Mouse (Mus musculus): ENCODE data around the gene Gm14409. TPM values are rescaled to one million over a fixed set of nuclear protein-coding genes. Genes with fewer than 3 reads are reported as not detected.
"Not testable (repeated sequence)": the region's sequence is repeated elsewhere in the genome, so short reads cannot be mapped to it uniquely, and the experiment has no call there.

The Gm14409 gene
- not detected in 2 replicates for polyA plus RNA-seq (2015; fragmentation: Nextera tagmentation; extraction: Ambion mirVana)

GRCm38 (mm10) chr2:177266936-177267335 lies at the start of gene Gm14409:
Gene Gm14409, minus strand, starts transcription at chr2:177267036.
- H3K9ac ChIP-seq; H3K4me1 ChIP-seq (replicated peaks); ATAC-seq (ENCODE audit: low FRiP score, low read depth); H3K27ac ChIP-seq (replicated peaks); H3K27me3 ChIP-seq; H3K9me3 ChIP-seq; H3K36me3 ChIP-seq; H3K4me3 ChIP-seq; H3K4me2 ChIP-seq: not testable (repeated sequence)
- WGBS = no CpG with 5 or more reads among the region's 2 CpGs

GRCm38 (mm10) chr2:177309627-177310026 lies 42.8 kb upstream of the Gm14409 start:
- H3K4me2 ChIP-seq; ATAC-seq (ENCODE audit: low FRiP score, low read depth); H3K9me3 ChIP-seq; H3K4me1 ChIP-seq (replicated peaks); H3K9ac ChIP-seq; H3K4me3 ChIP-seq; H3K27me3 ChIP-seq; H3K36me3 ChIP-seq; H3K27ac ChIP-seq (replicated peaks): not testable (repeated sequence)
- 93% methylated on average over 4 of the region's 4 CpGs for WGBS

- no CpG with 5 or more reads among the region's 2 CpGs for WGBS
- H3K4me3 ChIP-seq; ATAC-seq (ENCODE audit: low FRiP score, low read depth); H3K9ac ChIP-seq; H3K4me2 ChIP-seq; H3K27ac ChIP-seq (replicated peaks); H3K36me3 ChIP-seq; H3K27me3 ChIP-seq; H3K9me3 ChIP-seq; H3K4me1 ChIP-seq (replicated peaks): not testable (repeated sequence)
Measured at GRCm38 (mm10) chr2:177304980-177305379, 38.1 kb upstream of the Gm14409 start.

- WGBS = 29% methylated on average over 3 of the region's 3 CpGs
- not testable (repeated sequence) for H3K36me3 ChIP-seq; H3K4me2 ChIP-seq; H3K27me3 ChIP-seq; H3K9me3 ChIP-seq; H3K27ac ChIP-seq (replicated peaks); H3K4me1 ChIP-seq (replicated peaks); ATAC-seq (ENCODE audit: low FRiP score, low read depth); H3K4me3 ChIP-seq; H3K9ac ChIP-seq
Measured at GRCm38 (mm10) chr2:177283701-177284100, 16.9 kb upstream of the Gm14409 start.

GRCm38 (mm10) chr2:177277754-177278153 lies 10.9 kb upstream of the Gm14409 start:
- not testable (repeated sequence) for H3K9ac ChIP-seq; H3K27me3 ChIP-seq; H3K4me2 ChIP-seq; ATAC-seq (ENCODE audit: low FRiP score, low read depth); H3K9me3 ChIP-seq; H3K4me3 ChIP-seq; H3K36me3 ChIP-seq; H3K4me1 ChIP-seq (replicated peaks); H3K27ac ChIP-seq (replicated peaks)
- WGBS = 84% methylated on average over 2 of the region's 2 CpGs

GRCm38 (mm10) chr2:177272237-177272636 lies 5.4 kb upstream of the Gm14409 start:
- H3K27me3 ChIP-seq; H3K4me3 ChIP-seq; H3K9ac ChIP-seq; H3K4me2 ChIP-seq; H3K4me1 ChIP-seq (replicated peaks); H3K9me3 ChIP-seq; H3K36me3 ChIP-seq; ATAC-seq (ENCODE audit: low FRiP score, low read depth); H3K27ac ChIP-seq (replicated peaks): not testable (repeated sequence)
- WGBS = 92% methylated on average over 2 of the region's 2 CpGs

- H3K9me3 ChIP-seq; H3K4me2 ChIP-seq; H3K27ac ChIP-seq (replicated peaks); H3K36me3 ChIP-seq; H3K9ac ChIP-seq; H3K4me3 ChIP-seq; H3K27me3 ChIP-seq; ATAC-seq (ENCODE audit: low FRiP score, low read depth); H3K4me1 ChIP-seq (replicated peaks): not testable (repeated sequence)
- WGBS = 93% methylated on average over 2 of the region's 2 CpGs
Measured at GRCm38 (mm10) chr2:177247449-177247848, 19.4 kb downstream of the Gm14409 start.

- H3K27ac ChIP-seq (replicated peaks); H3K9me3 ChIP-seq; H3K36me3 ChIP-seq; H3K4me1 ChIP-seq (replicated peaks); H3K4me2 ChIP-seq; H3K9ac ChIP-seq; H3K27me3 ChIP-seq; ATAC-seq (ENCODE audit: low FRiP score, low read depth); H3K4me3 ChIP-seq: not testable (repeated sequence)
- WGBS = 30% methylated on average over 2 of the region's 2 CpGs
Measured at GRCm38 (mm10) chr2:177230461-177230860, 36.4 kb downstream of the Gm14409 start.

Other genes with a start within 250 kb of the Gm14409 start
- gene Gm14401, start 192.7 kb downstream of the Gm14409 start, polyA plus RNA-seq (2015; fragmentation: Nextera tagmentation; extraction: Ambion mirVana) = not detected in 2 replicates
- 32.9 and 36.4 TPM in 2 replicates for gene Gm14410, start 60.6 kb downstream of the Gm14409 start, polyA plus RNA-seq (2015; fragmentation: Nextera tagmentation; extraction: Ambion mirVana)
- gene Gm14412, start 57.3 kb upstream of the Gm14409 start, polyA plus RNA-seq (2015; fragmentation: Nextera tagmentation; extraction: Ambion mirVana) = 0.13 and 0.56 TPM in 2 replicates
- 6.0 and 10.6 TPM in 2 replicates for gene Gm14418, start 131.3 kb upstream of the Gm14409 start, polyA plus RNA-seq (2015; fragmentation: Nextera tagmentation; extraction: Ambion mirVana)
- 6.2 and 7.6 TPM in 2 replicates for gene Zfp970, start 197.7 kb upstream of the Gm14409 start, polyA plus RNA-seq (2015; fragmentation: Nextera tagmentation; extraction: Ambion mirVana)
- gene Gm14403, start 231.2 kb upstream of the Gm14409 start, polyA plus RNA-seq (2015; fragmentation: Nextera tagmentation; extraction: Ambion mirVana) = 3.2 and 3.3 TPM in 2 replicates